Mouse (Mus musculus) neutrophil, adult 5-6 weeks (primary cell): ENCODE measurements around the gene Zfp622. TPM values are rescaled to one million over a fixed set of nuclear protein-coding genes. Genes with fewer than 3 reads are reported as not detected.

Experiments
- ATAC-seq: fragments of 151-379, 151-347 bp; 2 replicates; pipeline ENCODE4 v1.8.0; 2017; ENCODE audit warnings: mild to moderate bottlenecking, moderate TSS enrichment; ENCODE audit not compliant: insufficient number of reproducible peaks, poor library complexity, low FRiP score, severe bottlenecking; ENCODE audit errors: extremely low read depth
- total RNA-seq: library from RNA; stranded (forward); fragments of 200-1000 nt; gene quantifications from 2 replicates; pipeline ENCODE4 v1.2.3, GENCODE M21; 2017

The Zfp622 gene
- total RNA-seq, 1 experiment from 2014 or later: 103 TPM

- ATAC-seq: no peak
Observed at GRCm38 (mm10) chr15:26041196-26041947, 57.2 kb downstream of the Zfp622 start.

Other genes with a start within 250 kb of the Zfp622 start
- 168 and 183 TPM in 2 replicates for gene Retreg1, start 141.2 kb upstream of the Zfp622 start, total RNA-seq